Mouse (Mus musculus): ENCODE measurements around the gene Cdk11b. TPM values are rescaled to one million over a fixed set of nuclear protein-coding genes. Genes with fewer than 3 reads are reported as not detected.

The Cdk11b gene
- 61.2 and 76.9 TPM in 2 replicates for polyA plus RNA-seq (2016; fragmentation: Nextera tagmentation; extraction: Ambion mirVana)

DNA sequence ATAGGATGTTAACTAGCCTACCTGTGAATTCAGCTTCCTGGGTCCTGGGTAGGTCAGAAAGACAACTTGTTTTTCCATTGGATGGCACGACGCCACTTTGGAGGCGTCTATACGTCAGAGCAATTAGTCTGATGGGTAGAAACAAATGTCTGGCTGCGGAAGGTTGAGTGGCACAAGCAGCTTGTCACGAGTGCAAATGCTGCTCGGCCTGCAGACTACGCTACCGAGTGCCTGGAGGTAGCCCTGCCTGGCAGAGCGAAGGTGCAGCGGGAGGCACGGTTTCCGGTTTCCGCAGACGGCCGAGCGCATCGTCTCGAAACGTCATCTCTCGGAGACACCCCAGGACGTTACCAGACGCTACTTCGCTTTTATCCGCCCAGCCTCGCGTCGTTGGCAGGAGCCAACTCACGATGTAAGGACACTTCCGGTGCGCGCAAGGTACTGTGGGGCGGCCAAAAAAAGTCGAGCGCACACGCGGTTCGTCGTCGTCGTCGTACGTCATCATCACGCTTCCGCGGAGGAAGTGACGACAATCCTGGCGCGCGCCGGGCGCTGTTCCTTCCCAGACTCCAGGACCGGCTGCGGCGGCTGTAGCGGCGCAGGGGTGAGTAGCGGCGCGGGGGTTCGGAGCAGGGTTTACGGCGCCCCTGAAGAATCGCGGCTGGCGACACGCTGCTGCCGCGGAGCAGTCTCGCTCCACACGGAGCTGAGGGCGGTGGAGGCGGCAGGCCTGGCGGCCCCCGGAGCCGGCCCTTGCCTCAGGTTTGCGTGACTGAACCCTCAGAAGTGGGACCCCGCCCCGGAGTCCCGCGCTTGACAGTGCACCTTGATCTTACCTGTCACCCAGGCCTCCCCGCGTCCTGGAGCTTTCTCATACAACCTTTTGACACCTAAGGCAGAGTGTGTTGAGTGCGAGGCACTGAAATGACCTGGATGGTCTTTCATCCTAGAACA, at the start of gene Cdk11b:
Cdk11b (plus strand) TSS at position 517 of the 954 bp plus-strand sequence.
- peak within 1 kb of the TSS; percentile 88 for H3K27ac ChIP-seq
- WGBS, result under 1% methylated on average over 84 of the region's 84 CpGs
- H3K4me1 ChIP-seq (replicated peaks), result peaks cover 14% of the 10 kb centered on the region
- H3K9me3 ChIP-seq, result no peaks in the 10 kb centered on the region
- H3K27me3 ChIP-seq (ENCODE audit: insufficient read depth, poor library complexity, severe bottlenecking), result no peaks in the 10 kb centered on the region
- H3K4me3 ChIP-seq, result peak within 1 kb of the TSS; percentile 99
- peak; percentile 97 for DNase-seq (ENCODE audit: low spot score)
- peaks cover 61% of the 10 kb centered on the region for H3K36me3 ChIP-seq

DNA sequence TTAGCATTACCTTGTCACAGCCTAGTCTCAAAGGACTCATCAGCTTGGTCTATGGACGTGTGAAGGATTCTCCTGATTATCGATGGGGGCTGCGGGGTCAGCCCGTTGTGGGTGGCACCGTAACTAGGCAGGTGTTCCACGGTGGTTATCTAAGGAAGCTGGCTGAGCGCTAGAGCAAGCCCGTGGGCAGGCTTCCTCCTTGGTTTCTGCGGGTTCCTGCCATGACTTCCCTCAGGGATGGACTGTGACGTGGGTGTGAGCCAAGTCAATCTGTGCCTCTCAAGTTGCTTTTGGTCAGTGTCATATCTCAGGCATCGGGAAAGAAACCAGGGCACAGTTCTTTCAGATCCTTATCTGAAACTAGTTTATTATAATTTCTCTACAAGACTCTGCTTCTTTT, 49.7 kb upstream of the Cdk11b start:
- no peak overlapping the region for H3K4me3 ChIP-seq
- H3K36me3 ChIP-seq, result peaks cover 45% of the 10 kb centered on the region
- WGBS, result 92% methylated on average over 11 of the region's 11 CpGs
- no peaks in the 10 kb centered on the region for H3K9me3 ChIP-seq
- H3K27me3 ChIP-seq (ENCODE audit: insufficient read depth, poor library complexity, severe bottlenecking), result no peaks in the 10 kb centered on the region
- no peak for DNase-seq (ENCODE audit: low spot score)
- H3K27ac ChIP-seq, result no peak overlapping the region
- 0 out of 2 replicates have a peak, but pooled peaks cover 5% of the 10 kb centered on the region for H3K4me1 ChIP-seq (replicated peaks)

DNA sequence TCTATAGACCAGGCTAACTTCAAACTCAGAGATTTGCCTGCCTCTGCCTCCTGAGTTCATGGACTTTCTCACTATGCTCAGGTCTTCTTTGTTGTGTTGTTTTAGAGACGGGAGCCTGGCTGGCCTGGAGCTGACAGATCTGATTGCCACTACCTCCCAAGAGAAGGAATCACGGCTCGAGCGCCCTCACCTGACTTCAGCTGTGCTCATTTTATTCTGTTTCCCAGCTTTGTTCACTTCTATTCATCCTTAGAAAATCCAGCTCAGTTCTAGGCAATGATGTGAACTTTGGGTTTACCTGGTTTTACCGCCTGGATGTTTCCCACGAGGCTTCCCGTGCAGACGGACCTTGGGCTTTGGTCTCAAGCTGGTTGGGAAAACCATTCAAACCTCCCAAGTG, 49.1 kb upstream of the Cdk11b start:
- 87% methylated on average over 8 of the region's 8 CpGs for WGBS
- no peak for DNase-seq (ENCODE audit: low spot score)
- H3K36me3 ChIP-seq, result peaks cover 48% of the 10 kb centered on the region

DNA sequence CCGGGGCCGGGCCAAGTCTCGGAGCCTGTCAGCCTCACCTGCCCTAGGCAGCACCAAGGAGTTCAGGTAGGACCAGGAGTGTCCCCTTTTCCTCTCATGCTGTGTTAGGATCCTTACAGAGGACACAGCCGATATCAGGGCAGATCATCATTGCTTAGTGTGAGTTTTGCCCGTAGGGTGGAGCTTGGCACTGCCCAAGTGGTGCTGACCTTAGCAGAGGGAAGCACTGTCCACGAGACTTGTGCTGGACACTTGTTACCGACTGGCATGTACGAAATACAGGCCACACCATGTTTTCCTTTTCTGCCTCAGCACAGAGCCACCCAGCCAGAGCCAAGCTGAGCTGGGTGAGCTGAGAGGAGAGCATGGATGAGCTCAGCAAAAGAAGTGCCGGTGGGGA, 47.5 kb upstream of the Cdk11b start:
- 95% methylated on average over 9 of the region's 9 CpGs for WGBS
- Histone ChIP-seq H3K4me1 (replicated peaks) (no peaks in the 10 kb centered on the region), H3K36me3 (peaks cover 55% of the 10 kb centered on the region)

More for the DNA sequence above, 49.1 kb upstream of the Cdk11b start:
- Histone ChIP-seq H3K27me3 (ENCODE audit: insufficient read depth, poor library complexity, severe bottlenecking) (no peaks in the 10 kb centered on the region), H3K4me3 (no peak overlapping the region), H3K4me1 (replicated peaks) (0 out of 2 replicates have a peak, but pooled peaks cover 5% of the 10 kb centered on the region), H3K27ac (no peak overlapping the region), H3K9me3 (no peaks in the 10 kb centered on the region)

DNA sequence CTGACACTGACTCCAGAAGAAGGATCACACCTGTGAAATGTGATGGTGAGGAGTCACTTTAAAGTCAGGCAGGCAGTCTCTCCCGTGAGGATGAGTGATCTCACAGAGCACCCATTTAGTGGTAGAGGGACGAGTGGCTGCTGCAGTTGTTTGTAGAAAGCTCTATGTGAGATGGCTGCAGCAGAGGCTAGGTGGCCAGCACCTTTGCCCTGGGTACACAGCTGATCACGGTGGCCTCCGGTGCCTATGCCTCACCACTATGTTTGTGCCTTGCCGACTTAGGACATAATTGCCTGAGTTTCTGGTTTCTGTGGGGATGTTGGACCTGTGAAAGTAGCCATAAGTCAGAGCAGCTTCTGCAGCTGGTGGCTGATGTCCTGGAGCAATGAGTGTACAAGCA, 46.9 kb upstream of the Cdk11b start:
- peaks cover 61% of the 10 kb centered on the region for H3K36me3 ChIP-seq
- no peak overlapping the region for H3K27ac ChIP-seq
- DNase-seq (ENCODE audit: low spot score), result no peak
- no peaks in the 10 kb centered on the region for H3K9me3 ChIP-seq
- WGBS, result 93% methylated on average over 5 of the region's 5 CpGs
- no peaks in the 10 kb centered on the region for H3K27me3 ChIP-seq (ENCODE audit: insufficient read depth, poor library complexity, severe bottlenecking)
- no peak overlapping the region for H3K4me3 ChIP-seq
- H3K4me1 ChIP-seq (replicated peaks), result no peaks in the 10 kb centered on the region

More for the DNA sequence above, 47.5 kb upstream of the Cdk11b start:
- Histone ChIP-seq H3K4me3 (no peak overlapping the region), H3K27ac (no peak overlapping the region), H3K9me3 (no peaks in the 10 kb centered on the region), H3K27me3 (ENCODE audit: insufficient read depth, poor library complexity, severe bottlenecking) (no peaks in the 10 kb centered on the region)
- DNase-seq (ENCODE audit: low spot score), result no peak

DNA sequence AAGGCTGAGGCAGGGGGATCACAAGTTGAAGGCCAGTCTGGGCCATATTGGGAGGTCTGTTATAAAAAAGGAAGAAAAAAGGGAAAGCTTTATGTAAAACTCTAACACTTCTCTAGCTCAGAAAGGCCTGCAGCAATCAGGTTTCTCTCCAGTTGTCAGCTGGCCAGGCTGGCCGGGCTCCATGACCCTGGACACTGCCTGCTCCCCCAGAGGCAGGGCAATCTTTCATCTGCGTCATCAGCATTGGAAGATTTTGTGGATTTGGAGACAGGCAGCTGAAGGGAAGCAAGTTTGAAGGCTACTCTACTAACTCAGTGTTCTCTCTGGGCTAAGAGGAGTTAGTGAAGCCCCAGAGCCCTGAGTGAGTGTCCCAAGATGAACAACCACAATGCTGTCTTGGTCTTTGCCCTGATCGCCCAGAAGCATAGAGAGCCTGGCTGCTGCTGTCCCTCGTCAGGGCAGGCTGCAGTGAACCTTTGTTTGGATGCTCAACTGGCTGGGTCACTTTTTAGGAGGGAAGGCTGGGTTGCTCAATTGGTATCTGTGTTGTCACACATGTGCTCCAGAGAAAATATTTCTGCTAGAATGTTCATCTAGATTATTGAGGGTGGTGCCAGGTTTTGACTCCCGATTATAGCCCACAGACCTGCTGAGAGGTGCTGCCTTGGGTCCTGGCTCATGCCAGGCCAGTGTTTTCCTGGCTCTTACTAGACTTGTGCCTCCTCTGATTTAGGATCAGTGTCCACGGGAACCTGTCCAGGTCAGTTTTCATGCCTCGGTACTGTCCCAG, 46.1 kb upstream of the Cdk11b start:
- no peaks in the 10 kb centered on the region for H3K9me3 ChIP-seq
- 89% methylated on average over 7 of the region's 7 CpGs for WGBS
- peaks cover 66% of the 10 kb centered on the region for H3K36me3 ChIP-seq

DNA sequence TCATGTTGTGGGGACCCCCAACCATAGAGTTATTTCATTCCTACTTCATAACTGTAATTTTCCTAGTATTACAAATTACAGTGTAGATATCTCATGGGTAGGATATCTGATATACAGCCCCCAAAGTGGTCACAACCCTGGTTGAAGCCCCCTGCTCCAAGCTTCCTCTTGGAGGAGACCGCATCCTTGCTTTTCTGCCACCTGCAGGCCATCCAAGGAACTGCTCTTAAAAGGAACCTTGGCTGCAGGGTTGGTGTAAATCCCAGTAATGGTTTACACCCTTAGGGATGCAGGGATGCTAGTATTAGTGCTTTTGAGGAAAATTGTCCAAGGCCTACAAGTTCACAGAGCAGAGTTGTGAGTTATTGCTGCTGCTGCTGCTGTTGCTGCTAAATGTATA, 44.2 kb upstream of the Cdk11b start:
- Histone ChIP-seq H3K27ac (no peak overlapping the region), H3K4me1 (replicated peaks) (no peaks in the 10 kb centered on the region), H3K9me3 (no peaks in the 10 kb centered on the region), H3K36me3 (peaks cover 84% of the 10 kb centered on the region), H3K4me3 (no peak overlapping the region), H3K27me3 (ENCODE audit: insufficient read depth, poor library complexity, severe bottlenecking) (no peaks in the 10 kb centered on the region)
- DNase-seq (ENCODE audit: low spot score), result peak; percentile 68
- 26% methylated on average over 1 of the region's 1 CpGs for WGBS

More for the DNA sequence above, 46.1 kb upstream of the Cdk11b start:
- no peaks in the 10 kb centered on the region for H3K27me3 ChIP-seq (ENCODE audit: insufficient read depth, poor library complexity, severe bottlenecking)
- no peak overlapping the region for H3K27ac ChIP-seq
- H3K4me3 ChIP-seq, result no peak overlapping the region
- H3K4me1 ChIP-seq (replicated peaks), result no peaks in the 10 kb centered on the region
- DNase-seq (ENCODE audit: low spot score), result no peak

DNA sequence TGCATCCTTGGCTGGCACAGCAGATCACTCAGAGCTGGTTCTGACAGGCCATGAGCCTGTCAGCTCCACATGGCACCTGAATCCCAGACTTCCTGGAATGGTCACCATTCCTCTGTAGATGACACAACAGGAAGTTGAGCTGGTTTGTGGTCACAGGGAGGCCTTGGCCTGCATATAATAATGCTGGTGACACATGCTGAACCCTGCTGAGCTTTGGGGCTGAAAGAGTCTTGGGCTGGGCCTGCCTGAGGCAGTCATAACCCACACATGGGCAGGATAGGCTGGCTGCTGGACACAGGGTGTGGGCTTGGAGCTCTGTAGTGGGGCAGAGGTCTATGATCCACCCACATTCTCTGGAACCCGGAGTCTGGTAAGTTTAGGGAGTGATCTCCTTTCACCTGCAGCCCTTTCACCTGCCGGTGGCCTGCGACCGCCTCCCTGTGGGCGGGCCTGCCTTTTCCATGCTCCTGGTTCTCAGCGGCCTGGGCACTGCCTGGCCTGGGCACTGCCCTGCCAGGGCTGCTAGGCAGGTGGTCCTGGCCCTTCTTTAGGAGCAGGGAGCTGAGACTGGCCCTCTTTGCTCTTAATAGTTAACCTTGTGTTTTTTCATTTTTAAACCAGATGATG, 42.3 kb upstream of the Cdk11b start:
- 91% methylated on average over 6 of the region's 6 CpGs for WGBS
- peaks cover 86% of the 10 kb centered on the region for H3K36me3 ChIP-seq
- no peaks in the 10 kb centered on the region for H3K9me3 ChIP-seq
- no peak overlapping the region for H3K4me3 ChIP-seq
- no peak for DNase-seq (ENCODE audit: low spot score)
- no peaks in the 10 kb centered on the region for H3K27me3 ChIP-seq (ENCODE audit: insufficient read depth, poor library complexity, severe bottlenecking)
- H3K27ac ChIP-seq, result no peak overlapping the region
- H3K4me1 ChIP-seq (replicated peaks), result no peaks in the 10 kb centered on the region

DNA sequence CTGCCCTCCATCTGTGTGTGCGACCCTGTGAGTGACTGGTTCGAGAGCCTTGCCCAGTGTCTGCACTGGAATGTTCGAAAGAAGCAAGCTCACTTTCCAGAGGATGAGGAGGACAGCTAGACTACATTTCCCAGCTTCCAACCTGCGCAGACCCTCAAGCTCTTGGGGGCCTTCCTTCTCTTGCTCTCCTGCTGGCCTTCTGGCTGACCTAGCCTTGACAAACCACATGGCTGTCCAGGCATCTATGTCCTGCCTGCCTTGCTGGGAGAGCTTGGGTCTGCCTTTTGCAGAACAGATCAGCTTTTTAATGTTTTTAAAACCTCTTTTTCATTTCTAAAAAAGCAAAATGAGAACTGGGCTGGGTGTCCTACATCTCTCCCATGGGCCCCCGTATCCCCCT, 35.3 kb upstream of the Cdk11b start:
- Histone ChIP-seq H3K36me3 (peaks cover 70% of the 10 kb centered on the region), H3K4me3 (no peak overlapping the region)
- 91% methylated on average over 5 of the region's 5 CpGs for WGBS

DNA sequence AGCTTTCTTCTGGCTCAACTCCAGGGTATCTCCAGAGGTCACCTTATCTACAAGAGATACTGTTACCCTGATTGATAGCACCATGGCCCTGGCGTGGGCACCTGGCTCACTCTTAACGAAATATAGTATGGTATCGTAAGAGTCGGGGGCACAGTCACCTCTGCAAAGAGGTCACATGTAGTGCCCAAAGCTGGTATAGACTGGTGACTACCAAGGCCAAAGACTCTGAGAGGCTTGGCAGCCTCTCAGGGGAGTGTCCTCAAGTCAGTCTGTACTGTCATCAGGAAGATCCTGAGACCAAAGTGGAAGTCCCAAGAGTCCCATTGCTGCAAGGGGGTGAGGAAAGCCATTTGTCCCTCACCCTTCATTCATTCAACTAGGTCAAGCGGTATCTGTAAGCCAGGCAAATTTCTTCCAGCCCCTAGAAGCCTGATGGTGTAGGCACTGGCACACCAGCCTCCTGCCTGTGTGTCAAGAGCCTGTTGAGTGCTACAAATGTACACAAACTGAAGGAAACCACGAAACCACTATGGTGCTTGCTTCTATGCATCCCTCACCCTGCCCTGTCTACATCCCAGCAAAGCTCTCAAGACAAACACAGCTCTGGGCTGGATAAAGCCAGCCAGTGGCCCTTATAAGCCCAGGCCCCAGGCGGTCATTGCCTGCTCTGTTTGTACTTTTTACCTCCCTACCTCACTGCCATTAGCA, 33.5 kb upstream of the Cdk11b start:
- WGBS, result 87% methylated on average over 7 of the region's 7 CpGs
- DNase-seq (ENCODE audit: low spot score), result no peak
- H3K36me3 ChIP-seq, result peaks cover 52% of the 10 kb centered on the region
- no peaks in the 10 kb centered on the region for H3K27me3 ChIP-seq (ENCODE audit: insufficient read depth, poor library complexity, severe bottlenecking)
- H3K4me1 ChIP-seq (replicated peaks), result no peaks in the 10 kb centered on the region
- no peaks in the 10 kb centered on the region for H3K9me3 ChIP-seq
- H3K4me3 ChIP-seq, result no peak overlapping the region
- H3K27ac ChIP-seq, result no peak overlapping the region

More for the DNA sequence above, 35.3 kb upstream of the Cdk11b start:
- no peak overlapping the region for H3K27ac ChIP-seq
- H3K9me3 ChIP-seq, result no peaks in the 10 kb centered on the region
- no peaks in the 10 kb centered on the region for H3K27me3 ChIP-seq (ENCODE audit: insufficient read depth, poor library complexity, severe bottlenecking)
- no peak for DNase-seq (ENCODE audit: low spot score)
- no peaks in the 10 kb centered on the region for H3K4me1 ChIP-seq (replicated peaks)

DNA sequence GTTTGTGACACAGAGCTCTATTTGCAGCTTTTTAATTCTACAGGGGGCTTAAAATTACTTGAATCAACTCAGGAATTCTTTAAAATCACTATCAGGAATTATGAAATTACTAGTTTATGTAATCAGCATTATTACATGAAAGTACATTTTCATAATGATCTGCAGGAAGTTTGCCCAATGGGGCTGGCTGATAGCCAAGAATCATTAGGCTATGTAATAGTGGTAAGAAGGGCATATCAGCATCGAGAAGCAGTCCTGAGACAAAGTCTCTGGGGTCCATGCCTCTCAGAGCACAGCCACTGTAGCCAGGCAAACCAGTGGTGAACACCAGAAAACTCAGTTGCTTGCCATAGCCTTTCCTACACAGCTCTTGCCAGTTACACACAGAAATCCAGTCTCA, 30.9 kb upstream of the Cdk11b start:
- no peaks in the 10 kb centered on the region for H3K9me3 ChIP-seq
- peaks cover 7% of the 10 kb centered on the region; the same call in 1 of the 2 replicates for H3K4me1 ChIP-seq (replicated peaks)
- H3K4me3 ChIP-seq, result no peak overlapping the region
- WGBS, result 73% methylated on average over 1 of the region's 1 CpGs
- no peak overlapping the region for H3K27ac ChIP-seq
- peaks cover 26% of the 10 kb centered on the region for H3K36me3 ChIP-seq
- no peak for DNase-seq (ENCODE audit: low spot score)
- no peaks in the 10 kb centered on the region for H3K27me3 ChIP-seq (ENCODE audit: insufficient read depth, poor library complexity, severe bottlenecking)

DNA sequence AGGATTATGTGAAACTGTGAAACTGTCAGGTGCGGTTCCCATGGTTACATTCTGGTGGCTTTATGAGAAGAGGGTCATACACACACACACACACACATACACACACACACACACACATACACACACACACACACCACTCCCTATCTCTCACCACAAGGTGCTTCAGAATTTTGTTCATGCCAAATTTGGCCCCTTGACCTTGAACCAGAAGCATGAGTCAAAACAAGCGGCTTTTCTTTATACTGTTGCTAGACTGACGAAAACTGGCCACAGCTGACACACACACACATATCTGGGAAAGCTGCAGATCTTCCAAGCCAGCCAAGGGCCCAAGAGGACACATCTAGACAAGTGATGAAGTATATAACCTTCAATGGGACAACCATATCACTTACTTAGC, 28.9 kb upstream of the Cdk11b start:
- DNase-seq (ENCODE audit: low spot score), result no peak
- 0 out of 2 replicates have a peak, but pooled peaks cover 7% of the 10 kb centered on the region for H3K36me3 ChIP-seq
- H3K9me3 ChIP-seq, result no peaks in the 10 kb centered on the region
- H3K4me1 ChIP-seq (replicated peaks), result peaks cover 11% of the 10 kb centered on the region; the same call in 1 of the 2 replicates
- WGBS, result 86% methylated on average over 3 of the region's 3 CpGs
- H3K27ac ChIP-seq, result no peak overlapping the region
- no peaks in the 10 kb centered on the region for H3K27me3 ChIP-seq (ENCODE audit: insufficient read depth, poor library complexity, severe bottlenecking)
- H3K4me3 ChIP-seq, result no peak overlapping the region

Data from hindbrain, embryonic 10.5 days (tissue).